Mouse (Mus musculus) heart, adult 8-10 months (tissue): Measurements from ENCODE around the gene Evl. TPM values are rescaled to one million over a fixed set of nuclear protein-coding genes. Genes with fewer than 3 reads are reported as not detected.
A peak's percentile ranks its signal among the peaks of the same experiment; 100 is the strongest.

Experiments used
- DNase-seq: peaks from one replicate; pipeline ENCODE4 v3.0.0; 2022; ENCODE audit warnings: low spot score
- total RNA-seq, 4 experiments: library from RNA; stranded (reverse); gene quantifications; 2 replicates each; pipeline ENCODE4 v1.2.4; 2022

Gene Evl
- total RNA-seq, 4 experiments from 2014 or later, result 29.0 to 41.2 (median 32.4) TPM

DNA sequence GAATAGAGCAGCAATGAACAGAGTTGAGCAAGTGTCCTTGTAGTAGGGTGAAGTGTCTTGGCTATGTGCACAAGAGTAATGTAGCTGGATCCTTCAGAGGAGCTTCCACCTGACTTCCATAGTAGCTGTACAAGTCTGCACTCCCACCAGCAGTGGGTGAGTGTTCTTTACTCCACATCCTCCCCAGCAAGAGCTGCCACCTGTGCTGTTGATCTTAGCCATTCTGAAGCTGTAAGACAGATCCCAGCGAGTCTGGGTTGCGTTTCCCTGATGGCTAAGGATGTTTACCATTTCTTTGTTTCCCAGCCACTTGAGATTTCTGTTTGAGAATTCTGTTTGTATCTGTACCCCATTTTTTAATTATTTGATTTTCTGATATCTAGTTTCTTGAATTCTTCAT, 35.6 kb downstream of the Evl start:
- DNase-seq, result no peak

DNA sequence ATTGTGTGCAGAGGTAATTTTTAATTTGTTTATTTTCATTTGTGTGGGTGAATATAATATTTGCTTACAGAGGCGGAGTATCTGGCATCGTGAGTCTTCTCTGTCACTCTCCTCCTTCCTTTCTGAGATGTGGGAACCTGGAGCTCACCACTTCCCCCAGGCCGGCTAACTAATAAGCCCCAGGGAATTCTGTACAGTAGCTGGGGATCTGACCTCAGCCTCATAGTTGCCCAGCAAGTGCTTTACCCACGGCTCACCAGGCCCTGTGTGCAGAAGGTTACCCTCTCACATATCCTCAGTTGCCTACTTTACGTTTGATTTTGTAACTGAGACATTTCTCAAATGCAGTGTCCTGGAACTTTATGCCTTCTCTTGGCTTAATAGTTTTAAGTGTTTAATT, 37.1 kb downstream of the Evl start:
- no peak for DNase-seq

DNA sequence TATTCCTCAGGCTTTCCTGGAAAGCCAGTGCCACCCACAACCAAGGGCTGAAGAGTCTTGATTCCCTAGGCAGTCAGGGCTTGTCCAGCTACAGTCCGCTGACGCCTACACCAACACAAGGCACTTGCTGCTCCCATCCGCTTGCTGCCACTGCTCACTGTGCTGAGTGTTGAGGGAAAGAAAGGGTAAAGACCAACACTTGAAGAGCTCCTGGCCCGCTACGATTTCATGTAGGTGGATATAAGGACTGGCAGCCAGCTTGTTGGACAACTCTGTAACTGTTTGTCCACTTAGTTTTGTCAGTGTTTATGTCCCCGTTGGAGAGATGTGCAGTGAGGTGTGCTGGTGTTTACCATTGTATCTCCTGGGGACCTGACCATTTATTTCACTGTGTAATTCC, 38.3 kb downstream of the Evl start:
- DNase-seq, result no peak

DNA sequence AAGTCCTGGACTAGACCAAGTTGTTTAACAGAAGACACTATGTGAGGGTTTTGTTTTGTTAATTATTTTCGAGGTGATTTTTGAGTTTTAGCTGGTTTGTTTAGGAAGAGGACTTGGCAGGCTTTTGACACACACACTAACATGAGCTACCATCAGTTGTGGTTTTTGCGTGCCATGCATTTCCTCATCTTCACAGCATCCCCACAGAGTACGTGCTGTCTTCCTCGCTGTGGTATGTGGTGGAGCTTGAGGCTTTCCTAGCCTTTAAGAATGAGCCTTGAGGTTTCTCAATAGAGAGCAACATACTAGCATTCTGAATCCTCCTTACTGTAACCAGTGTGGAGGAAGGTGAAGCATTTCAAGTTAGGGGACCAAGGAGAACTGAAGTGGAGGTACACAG, 46.3 kb downstream of the Evl start:
- DNase-seq, result no peak

DNA sequence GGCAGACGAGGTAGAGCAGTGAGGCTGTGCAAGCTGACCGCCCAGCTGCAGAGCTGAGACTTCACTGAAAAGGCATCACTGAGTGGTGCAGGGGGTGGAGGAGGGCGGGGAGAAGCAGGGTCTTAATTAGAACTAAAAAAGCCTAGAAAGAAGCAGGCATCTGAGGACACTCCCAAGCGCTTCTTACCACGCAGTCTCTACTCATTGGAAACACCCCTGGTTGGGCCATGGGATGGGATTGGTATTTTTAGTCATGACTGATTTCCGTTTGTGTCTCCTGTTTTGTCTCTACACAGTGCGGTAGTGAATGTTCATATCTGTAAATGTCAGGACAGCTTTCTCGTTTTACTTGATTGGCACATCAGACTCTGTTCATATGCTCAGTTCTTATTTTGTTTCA, 46.8 kb downstream of the Evl start:
- DNase-seq, result no peak

DNA sequence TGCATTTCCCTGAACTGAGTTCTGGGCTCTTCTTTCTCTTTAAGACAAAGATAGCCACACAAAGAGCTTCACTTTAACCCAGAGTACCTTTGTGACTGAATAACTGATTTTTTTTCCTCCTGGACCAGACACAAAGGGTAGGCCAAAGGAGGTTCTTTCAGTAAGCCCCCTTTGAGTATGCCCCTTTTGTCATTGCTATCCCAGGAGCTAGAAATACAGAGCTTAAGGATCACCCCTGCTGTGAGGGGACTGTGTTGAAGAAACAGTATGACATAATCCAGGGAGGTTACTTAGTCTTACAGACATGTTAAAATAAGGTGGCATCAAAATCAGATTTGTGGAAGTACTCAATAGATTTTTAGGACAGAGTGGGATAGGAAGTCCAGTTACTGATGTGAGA, 50.0 kb downstream of the Evl start:
- no peak for DNase-seq

DNA sequence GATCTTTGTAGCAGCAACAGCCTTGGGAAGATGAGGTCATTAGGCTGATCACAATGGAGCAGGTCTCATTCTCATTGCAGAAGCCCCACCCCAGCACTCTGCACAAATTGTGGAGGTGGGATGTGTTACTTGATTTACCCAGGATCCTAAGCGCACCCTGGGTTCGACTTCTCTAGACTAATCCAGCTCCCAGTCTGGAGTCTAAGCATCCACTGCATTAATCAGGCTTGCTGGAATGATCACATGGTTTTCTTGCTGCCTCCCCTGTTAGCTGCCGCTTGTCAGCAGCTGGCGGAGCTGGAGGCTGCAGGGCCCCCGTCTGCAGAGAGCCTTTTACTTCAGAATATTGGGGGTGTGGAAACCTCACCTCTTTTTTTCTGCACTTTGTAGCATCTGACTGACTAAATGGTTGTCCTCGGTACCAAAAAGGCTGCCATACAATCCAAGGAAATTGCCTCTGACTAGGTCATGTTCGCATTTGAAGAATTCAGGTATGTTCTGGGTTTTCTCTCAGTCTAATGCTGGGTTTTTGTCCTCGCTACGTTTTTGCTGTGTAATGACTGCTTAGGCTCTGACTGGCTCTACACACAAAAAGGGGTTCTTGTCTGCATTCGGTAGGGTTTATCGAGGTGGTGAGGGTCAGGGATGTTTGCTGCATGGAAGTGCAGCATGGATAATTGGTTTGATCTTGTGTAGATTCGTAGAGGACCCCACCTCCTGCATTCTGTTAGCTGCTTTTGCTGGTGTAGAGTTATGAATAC, 51.2 kb downstream of the Evl start:
- DNase-seq, result no peak

DNA sequence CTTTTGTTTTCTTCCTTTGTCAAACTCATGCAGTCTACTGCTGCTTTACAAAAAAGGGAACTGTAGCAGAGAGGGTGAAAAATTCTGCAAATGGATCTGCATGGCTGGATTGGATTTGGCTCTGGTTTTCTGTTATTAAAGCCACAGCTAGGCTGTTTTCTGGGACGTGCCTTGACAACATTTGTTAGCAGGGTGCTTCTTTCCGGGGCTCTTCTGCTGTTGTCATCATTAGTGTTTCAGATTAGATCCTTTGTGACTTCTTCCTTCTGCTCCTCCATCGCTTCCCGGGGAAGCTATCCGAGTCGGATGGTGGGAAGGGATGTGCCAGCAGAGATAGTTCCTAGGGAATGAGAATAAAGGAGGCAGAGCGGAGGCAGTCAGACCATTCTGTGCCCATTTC, 51.8 kb downstream of the Evl start:
- no peak for DNase-seq

DNA sequence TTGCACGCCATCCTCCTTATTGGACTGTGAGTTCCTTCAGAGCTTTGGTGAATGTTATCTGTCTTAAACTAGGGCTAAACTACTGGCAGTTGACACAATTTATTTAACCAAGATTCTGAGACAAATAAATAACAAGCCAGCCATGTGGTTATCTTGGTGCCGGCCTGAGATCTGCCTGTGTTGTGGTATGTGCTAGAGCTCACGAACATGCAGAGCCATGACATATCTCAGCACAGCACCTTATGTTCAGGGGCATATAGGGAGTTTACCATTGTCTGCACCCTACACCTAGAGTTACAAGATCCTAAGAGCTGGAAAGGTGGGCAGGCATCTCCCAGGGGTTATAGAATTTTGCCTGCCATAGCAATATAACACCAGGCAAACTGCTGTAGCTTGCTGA, 54.9 kb downstream of the Evl start:
- DNase-seq, result no peak

DNA sequence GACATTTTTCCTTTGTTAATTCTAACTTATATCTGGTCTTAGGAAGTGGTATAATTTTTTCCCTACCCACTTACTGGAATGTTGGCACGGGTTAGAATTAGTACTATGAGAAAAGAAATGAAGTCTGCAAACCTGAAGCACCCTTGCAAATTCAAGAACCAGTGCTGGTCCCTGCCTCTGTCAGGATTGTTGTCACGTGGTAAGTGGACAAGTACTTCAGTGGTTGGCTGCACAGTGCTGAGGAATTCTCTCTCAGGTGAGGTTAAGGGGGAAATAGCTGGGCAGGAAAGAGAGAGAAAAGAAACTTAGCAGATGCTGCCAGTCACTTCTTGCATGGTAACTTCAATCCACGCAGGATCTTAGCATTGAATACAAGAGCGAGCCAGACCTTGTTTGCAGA, 55.7 kb downstream of the Evl start:
- no peak for DNase-seq

DNA sequence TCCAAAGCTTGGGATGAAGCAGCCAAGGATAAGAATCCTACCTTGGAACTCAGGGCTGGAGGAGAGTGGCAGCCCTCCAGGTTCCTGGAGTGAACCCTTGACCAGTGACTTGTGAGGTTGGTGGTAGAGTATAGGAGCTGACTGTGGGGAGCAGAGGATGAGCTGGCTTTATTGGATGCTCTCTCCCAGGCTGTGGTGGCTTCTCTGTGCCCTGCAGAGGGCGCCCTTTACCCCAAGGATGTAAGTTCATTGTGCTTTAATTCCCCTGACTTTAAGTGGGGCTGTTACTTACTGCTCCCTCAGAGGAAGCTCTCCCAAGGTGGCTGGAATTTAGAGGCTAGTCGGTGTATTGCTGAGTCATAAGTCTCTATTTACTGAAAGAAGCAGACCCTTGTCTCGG, 58.6 kb downstream of the Evl start:
- DNase-seq, result peak; percentile 57

DNA sequence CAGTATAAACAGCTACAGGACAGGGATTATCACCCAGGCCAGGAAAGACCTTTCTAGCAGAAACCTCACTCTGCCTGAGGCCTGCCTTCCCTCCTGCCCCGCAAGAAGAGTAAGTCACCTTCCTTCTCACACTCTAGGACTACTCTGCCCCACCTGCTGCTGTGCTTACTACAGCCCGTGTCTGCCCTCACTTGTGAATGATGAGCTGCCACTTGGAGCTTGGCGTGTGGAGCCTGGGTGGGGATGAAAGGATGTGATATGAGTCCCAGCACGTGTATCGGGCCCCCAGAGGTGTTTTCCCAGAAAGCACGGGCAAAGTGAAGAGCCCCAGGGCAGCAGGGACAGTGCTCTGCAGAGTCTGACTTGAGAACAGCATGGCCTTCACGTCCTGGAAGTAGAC, 63.0 kb downstream of the Evl start:
- DNase-seq, result no peak

DNA sequence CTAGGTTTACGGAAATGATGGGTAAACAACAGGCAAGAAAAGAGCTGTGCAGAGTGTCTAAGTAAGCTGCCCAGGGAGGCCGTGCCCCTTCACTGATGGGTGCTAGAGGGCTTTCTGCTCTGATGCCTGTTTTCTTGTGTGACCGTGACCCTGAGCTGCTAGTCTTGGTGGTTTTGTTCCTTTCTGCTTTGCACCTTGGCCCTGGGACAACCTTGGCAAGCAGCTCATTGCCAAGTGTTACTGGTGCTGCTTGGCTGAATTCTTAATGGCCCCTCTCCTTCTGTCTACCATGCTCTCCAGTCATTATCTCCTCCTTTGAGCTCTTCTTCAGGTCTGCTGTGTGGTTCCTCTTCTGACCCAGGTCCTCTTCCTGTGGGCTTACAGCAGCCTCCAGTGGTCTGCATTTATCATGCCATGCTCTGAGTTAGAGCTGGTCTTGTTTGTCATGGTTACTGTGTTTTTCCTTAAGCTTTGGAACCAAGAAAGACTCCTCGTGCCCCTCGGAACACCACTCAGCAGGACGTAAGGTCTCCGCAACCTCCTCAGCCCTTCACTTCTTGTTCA, 65.4 kb downstream of the Evl start:
- no peak for DNase-seq

DNA sequence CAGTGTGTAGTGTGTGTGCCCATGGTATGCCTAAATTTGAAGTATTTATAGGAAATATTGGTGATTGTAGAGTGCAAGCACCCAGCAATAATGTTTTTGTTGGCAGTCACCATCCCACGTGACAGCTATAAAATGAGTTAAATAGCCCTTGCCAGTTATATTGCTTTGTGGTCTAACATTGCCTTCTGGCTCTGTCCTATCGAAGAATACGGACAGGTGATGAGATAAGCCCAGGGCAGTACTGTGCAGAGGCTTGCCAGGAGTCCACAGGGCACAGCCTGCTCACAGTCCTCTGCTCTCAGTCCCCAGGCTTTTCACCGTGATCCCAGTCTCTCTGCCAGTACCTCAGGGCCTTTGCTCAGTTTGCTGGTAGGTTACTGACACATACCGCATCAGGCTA, 67.9 kb downstream of the Evl start:
- no peak for DNase-seq

DNA sequence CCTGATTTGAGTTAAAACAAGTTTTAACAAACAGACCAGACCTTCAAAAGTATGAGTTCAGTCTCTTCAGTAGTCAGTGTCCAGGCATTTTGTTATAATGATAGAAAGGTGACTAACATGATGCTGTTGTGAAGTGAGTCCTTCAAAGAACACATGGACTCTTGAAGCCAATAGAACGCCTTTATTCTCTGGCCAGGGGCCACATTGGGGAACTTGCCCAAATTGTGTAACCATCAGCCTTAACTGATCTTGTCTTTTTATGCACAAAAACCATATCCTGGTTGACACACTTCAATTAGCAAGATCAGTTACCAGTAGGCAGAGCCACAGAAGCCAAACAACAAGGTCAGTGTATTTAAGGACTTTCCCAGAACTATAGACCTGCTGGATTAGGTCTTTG, 75.0 kb downstream of the Evl start:
- no peak for DNase-seq

DNA sequence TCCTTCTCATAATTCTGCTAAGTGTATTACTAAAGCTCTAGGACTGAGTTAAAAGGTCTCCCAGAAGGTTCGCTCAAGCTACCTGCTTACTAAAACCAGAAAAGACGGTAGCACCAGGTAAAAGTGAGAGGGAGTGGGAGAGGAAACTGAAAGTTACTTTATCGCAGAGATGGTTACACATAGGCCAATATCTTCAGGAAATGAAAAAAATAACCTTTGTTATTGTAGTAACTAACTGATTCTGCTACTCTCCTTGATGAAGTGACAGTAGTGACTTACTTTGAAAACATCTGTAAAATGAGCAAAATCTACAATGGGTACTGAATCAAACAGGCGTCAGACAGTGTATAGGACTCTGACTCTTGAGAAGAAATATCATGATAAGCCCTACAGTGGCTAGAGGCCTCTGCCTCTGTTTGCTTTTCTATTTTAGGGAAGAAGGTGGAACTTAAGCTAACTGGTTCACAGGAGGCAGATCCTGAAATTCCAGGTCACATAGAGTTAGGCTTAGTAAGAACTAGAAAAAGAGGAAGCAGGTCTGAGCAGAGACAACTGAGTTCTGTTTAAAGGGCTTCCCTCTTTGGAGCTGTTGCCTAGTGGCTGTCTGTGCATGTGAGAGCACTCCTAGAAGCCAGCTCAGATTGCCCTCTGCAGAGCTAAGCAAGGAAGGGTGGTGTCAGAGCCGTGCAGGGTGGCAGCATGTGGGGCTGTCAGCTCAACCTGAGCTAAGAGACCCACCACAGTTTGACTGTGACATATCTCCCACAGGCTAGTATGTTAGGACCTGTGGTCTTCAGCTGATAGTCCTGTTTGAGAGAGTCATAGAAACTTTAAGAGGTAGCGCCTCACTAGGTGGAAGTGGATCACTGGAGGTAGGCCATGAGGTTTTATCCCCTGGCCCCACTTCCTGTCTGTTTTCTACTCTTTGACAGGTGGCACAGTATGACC, 76.5 kb downstream of the Evl start:
- no peak for DNase-seq

DNA sequence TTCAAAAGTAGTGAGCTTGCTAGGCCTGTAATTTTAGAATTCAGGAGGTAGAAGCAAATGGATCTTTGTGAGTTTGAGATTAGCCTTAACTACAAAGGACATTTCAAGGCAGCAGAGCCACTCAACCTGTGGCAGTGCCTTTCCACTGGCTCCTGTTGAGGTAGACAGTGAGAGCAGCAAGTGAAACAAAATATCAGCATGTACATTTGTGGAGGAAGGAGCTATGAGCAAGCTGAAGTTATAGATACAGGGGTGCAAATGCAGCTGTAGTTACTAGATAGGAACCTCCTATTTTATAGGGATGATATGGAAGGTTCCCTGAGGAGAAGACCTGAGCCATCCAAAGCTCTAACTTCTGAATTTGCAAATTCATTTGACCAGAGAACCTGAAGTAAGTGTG, 78.0 kb downstream of the Evl start:
- no peak for DNase-seq

DNA sequence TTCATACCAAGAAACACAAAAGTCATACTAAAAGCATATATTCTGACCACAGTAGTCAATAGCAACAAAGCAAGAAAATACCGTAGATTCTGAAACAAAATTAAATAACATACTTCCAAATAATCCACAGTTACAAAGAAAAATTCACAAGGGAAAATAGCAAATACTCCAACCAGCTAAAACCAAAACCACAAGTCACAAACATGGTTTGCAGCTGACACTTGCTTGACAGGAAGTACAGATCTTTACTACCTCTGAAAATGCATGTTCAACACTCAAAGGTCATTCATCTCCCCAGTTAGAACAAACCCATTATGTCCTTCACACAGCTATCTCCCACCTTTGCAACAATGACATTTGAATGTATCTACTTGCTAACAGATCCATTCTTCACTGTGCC, 79.5 kb downstream of the Evl start:
- no peak for DNase-seq

DNA sequence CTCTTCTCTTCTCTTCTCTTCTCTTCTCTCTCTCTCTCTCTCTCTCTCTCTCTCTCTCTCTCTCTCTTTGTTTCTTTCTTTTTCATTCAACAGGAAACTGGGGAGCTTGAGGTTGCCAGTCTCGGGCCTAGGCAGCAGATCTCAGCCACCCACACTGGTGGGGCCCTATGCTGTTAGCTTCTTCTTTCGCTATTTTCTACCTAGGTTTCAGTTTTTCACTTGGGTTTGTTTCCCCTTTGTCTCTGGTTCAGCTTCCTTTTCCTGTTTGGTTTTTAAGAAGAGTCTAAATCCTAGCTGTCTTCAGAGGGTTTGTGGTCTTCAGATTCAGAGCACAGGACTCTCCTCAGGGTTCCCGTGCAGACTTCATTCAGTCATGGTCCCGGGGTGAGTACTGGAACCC, 81.0 kb downstream of the Evl start:
- DNase-seq, result no peak

DNA sequence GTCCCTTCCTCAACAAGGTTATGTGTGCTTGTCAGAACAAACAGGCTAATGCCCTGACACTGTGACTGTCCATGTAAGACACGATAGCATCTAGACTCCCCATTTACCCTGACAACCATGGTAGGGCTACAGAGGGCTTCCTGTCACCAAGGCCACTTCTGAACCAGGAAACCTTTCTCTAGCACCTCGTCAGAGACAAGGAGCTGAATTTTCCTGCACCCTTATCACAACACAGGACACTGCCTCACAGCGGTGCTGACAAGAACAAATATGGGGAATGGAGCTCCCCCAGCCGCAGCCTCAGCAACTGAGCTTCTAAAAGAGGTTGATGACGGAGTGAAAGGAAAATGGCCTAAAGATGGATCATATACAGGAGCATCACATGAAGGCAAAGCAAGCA, 82.9 kb downstream of the Evl start:
- no peak for DNase-seq

DNA sequence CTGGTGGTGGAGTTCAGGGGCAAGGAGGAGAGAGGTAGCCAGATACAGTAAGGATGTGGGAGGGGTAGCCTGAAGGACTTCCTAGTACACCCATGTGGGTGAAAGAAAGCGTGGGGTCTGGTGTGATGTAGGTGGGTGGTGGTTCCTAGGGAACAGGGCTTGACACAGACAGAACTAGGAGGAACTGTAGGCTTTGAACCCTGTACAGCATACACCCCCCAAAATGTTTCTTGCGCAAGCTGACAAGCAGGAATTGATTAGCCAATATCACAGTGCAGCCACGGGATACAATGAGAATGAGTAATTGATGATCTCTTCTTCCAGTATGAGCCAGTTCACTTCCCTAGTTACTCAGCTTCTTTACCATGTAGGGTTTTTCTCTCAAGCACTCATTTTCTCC, 84.6 kb downstream of the Evl start:
- DNase-seq, result no peak

DNA sequence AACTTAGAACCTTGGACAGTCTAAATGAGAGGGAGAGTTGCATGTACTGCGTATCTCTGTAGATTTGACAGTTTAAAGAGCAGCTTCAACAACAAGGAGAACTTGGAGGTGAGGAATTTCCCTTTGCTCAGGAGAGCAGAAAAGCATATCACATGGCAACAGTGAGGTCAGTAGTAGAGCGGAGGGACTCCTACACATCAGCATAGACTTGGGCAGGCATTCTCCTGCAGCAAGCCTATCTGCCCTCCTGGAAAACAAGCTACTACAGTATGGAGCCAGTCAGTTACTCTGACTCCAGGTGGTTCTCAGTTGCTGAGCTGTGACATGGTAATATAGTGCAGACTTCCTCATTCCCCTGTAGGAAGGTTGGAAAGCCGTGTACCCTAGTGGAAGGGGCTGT, 87.5 kb downstream of the Evl start:
- no peak for DNase-seq

DNA sequence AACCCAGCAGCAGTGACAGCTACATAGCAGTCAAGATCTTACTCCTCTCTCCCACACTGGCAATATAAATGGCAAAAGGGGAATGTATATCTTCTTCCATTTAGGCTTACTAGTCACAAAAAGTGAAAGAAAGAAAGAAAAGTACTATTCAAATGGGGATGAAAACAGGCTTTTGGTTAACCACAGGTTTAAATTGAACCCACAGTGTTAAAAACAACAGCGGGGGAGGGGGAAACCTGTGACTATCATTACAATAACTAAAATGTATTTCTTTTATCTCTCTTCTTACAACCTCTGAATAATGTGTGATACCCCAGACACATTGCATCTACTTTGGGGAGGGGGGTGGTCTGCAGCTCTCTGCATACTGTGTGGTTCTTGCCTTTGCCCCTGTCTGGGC, 91.7 kb downstream of the Evl start:
- DNase-seq, result no peak
